Mouse (Mus musculus): ENCODE measurements at regions not wholly inside any gene's neighbourhood (a gene's known extent, or its start where the extent isn't known, plus 50 kb on each side); places are given as distances from the start of the nearest gene placed in this dataset.

DNA sequence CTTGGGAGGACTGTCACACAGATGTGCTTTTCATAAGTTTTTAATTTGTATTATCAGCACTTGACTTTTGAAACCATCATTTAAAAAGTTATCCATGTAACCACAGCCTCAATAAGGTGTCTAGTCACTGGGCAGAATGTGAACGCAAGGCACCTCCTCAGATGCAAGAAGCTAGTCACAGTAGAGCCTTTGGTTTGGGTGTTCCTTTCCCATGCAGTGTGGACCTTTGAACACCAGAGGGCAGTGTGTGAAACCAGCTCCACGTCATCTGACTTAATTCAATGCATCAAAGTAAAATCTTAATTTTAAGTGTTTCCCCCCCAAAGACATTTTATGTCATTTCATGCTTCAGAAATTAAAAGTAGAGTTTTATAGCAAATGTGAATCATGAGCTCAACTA lies 166.2 kb upstream of the Nabp1 start:
- DNase-seq (ENCODE audit: low read depth), result peak; percentile 66

DNA sequence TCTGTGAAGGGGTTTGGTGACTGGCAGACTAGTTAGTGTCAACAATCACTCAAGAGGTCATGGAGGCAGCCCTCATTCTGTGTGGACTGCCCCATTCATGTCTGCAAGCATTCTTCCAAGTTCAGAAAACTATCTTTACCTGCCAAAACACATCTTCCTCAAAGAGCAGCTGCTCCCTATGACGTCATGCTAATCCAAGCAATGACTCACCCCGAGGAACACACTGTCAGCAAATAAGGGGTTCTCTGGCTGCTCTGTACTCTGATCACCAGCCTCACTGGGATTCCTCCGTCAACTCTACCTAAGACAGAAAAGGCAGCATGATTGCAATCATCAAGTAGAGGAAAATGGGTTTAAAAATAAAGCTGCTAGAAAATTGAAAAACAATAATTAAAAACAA lies 165.4 kb upstream of the Nabp1 start:
- peak; percentile 24 for DNase-seq (ENCODE audit: low read depth)

GRCm38 (mm10) chr1:51638519-51639302 lies 160.5 kb upstream of the Nabp1 start:
- DNase-seq (ENCODE audit: low read depth), result peak; percentile 39

DNA sequence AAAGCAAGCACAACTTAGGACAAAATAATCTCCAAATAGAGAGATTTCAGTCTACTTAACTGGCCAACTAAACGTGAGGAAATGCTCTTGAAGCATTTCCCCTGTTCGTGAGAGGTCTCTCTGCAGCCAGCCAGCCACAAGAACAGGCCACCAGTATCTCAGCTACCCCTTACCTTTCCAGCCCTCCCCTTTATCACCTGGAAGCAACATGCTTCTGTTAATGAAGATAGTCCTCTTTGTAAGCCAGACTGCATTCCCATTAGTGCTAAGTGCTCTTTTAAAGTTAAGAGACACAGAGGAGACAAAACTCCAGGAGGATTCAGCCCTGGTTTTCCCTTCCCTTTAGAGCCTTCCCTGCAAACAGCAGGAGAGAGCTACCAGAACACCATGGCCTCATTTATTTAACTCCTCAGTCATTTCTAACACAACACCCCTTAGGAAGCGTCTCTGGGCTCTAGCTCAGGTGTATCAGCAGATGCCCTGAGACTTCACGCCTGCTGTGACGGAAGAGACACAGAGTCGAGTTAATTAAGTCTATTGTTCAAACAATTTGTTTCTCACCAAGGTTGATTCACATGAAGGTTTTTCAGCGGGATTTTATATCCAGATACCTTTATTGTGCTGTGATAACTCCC lies 157.8 kb upstream of the Nabp1 start:
- DNase-seq (ENCODE audit: low read depth), result no peak

- no peak for DNase-seq (ENCODE audit: low read depth)
Observed at GRCm38 (mm10) chr1:51633795-51634194, 155.6 kb upstream of the Nabp1 start.

- DNase-seq (ENCODE audit: low read depth), result no peak
Observed at GRCm38 (mm10) chr1:51632851-51633250, 154.6 kb upstream of the Nabp1 start.

GRCm38 (mm10) chr1:51629848-51630247 lies 151.6 kb upstream of the Nabp1 start:
- no peak for DNase-seq (ENCODE audit: low read depth)

DNA sequence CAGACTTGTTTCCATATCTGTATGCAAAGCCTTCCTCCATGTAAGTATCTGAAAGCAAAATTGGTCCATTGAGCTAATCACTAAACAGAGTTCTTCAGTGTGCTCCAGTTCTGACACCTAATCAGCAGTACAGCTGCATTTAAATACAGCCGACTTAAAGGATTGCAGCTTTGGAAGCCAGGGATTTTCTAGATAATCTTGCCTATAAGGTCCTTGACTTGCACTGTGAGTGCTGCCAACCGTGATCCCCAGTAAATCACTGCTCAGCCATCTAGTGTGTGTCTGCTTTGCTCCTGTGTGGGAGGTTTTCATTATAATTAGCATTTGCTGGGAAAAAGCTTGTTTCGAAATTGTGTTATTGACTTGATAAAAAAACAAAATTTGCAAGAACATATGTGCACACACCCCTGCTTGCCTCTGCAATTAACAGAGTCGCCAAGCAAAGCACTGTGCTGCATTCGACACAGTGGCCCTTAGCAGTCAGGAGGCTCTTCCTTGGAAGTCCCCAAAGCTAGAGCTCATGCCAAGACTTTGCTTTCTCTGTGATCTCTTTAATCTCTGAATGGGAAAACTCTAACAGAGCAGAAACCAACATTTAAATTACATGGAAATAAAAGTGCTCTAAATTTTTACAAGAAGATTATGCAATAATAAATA lies 150.0 kb upstream of the Nabp1 start:
- DNase-seq (ENCODE audit: low read depth), result no peak

DNA sequence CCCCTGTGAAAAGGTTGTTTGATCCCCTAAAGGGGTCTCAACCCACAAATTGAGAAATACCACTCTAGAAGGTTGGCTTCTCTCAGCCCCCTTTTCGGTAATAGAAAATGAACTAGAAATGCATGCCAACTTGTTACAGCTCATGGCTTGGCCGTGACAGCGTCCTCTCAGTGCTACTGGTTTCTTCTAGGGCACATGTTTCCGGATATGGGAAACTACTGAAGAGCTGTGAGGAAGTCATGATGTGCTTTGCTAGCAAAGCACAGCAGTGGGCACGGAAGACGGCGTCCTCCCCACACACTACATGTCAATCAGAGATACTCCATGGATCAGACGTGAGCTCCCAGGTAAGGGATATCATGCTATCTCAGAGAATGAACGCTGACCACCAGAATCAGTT lies 148.1 kb upstream of the Nabp1 start:
- no peak for DNase-seq (ENCODE audit: low read depth)

DNA sequence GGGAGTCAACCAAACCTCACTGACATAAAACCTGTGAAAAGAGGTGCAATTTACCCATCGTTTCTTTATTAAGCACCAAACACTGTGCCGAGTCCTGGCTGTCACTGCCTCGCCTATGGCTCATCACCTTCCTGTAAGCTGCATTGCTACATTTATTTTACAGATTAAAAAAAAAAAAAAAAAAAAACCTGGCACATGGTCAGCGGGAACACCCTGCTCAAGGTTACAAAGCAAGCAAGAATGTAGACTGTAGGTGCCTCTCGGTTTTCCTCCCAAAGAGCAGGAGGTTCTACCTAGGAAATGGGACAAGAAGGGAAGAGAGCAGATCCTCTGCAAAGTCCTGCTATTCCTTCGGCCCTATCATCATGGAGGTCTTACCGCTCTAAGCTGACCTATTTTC lies 146.9 kb upstream of the Nabp1 start:
- DNase-seq (ENCODE audit: low read depth), result no peak

DNA sequence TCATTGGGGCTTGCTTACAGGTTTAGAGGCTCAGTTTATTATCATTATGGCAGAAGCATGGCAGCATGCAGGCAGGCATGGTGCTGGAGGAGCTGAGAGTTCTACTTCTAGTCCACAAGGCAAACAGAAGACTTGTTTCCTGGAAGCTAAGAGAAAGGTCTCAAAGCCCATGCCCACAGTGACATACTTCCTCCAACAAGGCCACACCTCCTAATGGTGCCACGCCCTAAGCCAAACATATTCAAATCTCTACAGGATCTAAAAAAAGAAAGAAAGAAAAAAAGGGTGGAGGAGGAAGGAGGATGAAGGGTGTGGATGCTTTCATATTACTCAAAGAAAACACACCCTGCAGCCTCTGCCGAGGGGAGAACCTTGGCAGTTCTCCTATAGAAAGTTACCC lies 146.3 kb upstream of the Nabp1 start:
- no peak for DNase-seq (ENCODE audit: low read depth)

GRCm38 (mm10) chr1:51622986-51623385 lies 144.8 kb upstream of the Nabp1 start:
- no peak for DNase-seq (ENCODE audit: low read depth)

GRCm38 (mm10) chr1:51622181-51622862 lies 144.1 kb upstream of the Nabp1 start:
- no peak for DNase-seq (ENCODE audit: low read depth)

DNA sequence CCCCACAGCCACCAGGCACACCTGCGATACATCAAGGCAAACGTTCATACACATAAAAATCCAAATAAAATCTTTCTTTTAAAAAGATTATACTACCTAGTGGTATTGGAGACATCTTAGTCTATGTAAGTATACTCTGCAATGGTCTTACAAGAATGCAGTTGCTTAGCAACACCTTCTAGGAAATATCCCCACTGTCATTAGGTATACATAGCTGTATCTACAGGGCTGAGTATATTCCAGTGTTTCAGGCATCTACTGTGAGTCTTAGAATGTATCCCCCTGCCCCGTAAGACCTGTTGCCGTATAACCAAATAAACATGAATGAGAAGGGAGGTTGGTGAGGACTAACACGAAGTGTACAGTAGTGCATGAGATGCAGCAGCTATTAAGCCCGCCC lies 142.8 kb upstream of the Nabp1 start:
- no peak for DNase-seq (ENCODE audit: low read depth)

- no peak for DNase-seq (ENCODE audit: low read depth)
Observed at GRCm38 (mm10) chr1:51617502-51618251, 139.5 kb upstream of the Nabp1 start.

DNA sequence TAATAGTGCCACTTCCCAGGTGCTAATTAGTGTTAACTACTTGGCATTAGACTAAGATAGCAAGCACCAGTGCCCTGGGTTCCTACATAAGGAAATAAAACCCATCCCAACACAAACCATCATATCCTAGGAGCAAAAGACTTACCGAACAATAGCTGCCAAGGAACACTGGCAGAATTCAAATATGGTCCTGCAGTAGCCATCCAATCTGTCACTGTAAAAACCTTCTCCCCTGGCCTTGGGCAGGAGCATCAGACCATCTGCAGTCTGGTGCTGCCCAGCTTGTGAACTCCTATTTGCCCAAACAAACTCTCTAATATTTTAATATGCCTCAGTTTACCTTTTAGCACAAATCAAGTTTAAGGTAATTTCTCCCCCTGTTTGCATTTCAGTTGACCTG lies 137.9 kb upstream of the Nabp1 start:
- no peak for DNase-seq (ENCODE audit: low read depth)

- DNase-seq (ENCODE audit: low read depth), result peak; percentile 50
Observed at GRCm38 (mm10) chr1:51615523-51615922, 137.3 kb upstream of the Nabp1 start.

- DNase-seq (ENCODE audit: low read depth), result peak; percentile 36
Observed at GRCm38 (mm10) chr1:51614700-51615099, 136.5 kb upstream of the Nabp1 start.

DNA sequence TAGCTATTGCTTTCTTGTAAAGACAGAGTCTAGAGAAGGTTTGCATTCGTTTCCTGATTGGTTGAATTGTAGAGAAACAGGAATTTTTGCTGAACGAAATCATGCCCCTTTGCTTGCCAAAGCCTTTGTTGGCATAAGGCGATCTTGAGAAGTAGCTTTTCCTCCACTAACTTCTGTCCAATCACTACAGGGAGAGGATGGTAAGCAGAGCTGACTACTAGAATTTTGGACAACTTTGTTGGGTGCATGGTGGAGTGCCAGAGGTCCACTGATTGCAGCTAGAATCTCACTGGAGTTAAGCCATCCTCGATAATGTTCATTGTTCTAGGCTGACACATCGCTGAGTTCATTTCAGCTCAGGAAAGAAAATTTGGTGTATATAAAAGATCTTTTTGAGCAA lies 131.1 kb upstream of the Nabp1 start:
- DNase-seq (ENCODE audit: low read depth), result no peak

DNA sequence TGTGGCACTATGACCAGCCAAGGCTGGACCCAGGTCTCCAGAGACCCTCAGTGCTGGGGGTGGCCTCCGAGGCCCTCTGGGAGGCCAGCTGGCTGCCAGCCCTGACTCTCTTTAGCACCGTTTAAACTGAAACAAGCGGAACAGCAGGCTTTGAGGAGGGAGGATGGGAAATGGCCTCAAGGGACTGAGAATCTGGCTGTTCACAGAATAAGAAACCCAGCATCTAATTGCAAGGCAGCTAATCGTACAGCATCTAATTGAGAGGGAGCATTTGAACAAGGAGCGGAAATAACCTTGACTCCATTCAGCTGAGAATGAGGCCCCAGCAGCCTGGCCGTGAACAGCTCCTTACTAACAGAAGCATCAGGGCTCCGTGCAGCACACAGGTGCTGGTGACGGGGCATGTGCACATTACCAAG lies 129.2 kb upstream of the Nabp1 start:
- no peak for DNase-seq (ENCODE audit: low read depth)

GRCm38 (mm10) chr1:51602071-51602470 lies 123.8 kb upstream of the Nabp1 start:
- DNase-seq (ENCODE audit: low read depth), result no peak

GRCm38 (mm10) chr1:51600425-51600824 lies 122.2 kb upstream of the Nabp1 start:
- peak; percentile 74 for DNase-seq (ENCODE audit: low read depth)
